Mouse (Mus musculus): ENCODE data around the gene Gpr87. TPM values are rescaled to one million over a fixed set of nuclear protein-coding genes. Genes with fewer than 3 reads are reported as not detected.
A peak's percentile ranks its signal among the peaks of the same experiment; 100 is the strongest.

Gpr87 gene
- polyA plus RNA-seq, 1 experiment from 2014 or later, result not detected

DNA sequence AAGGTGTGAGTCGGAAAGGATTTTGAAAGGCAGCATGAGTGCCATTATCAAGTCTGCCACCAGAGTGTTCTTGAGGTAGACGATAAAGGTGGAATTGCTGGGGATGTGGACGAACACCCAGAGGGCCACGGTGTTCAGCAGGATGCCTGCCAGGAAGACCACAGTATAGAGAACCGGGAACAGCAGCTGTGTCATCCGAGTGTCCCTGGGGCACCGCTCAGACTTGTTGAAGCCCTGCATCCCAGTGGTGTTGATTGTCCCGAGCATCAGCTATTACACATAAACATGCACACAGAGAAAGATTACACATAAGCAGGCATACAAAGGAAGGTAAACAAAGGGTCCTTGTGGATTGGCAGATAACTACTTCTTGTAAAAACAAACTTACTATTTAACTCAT, 15.2 kb upstream of the Gpr87 start:
- Histone ChIP-seq H3K9me3 (ENCODE audit: control insufficient read depth) (no peaks in the 10 kb centered on the region), H3K27me3 (replicated peaks; ENCODE audit: control insufficient read depth, insufficient read depth, low read length) (no peaks in the 10 kb centered on the region), H3K4me3 (ENCODE audit: low read depth, low read length) (no peak overlapping the region), H3K4me1 (replicated peaks; ENCODE audit: control insufficient read depth, insufficient read depth, low read length) (no peaks in the 10 kb centered on the region), H3K36me3 (ENCODE audit: control insufficient read depth, insufficient read depth) (no peaks in the 10 kb centered on the region), H3K9ac (ENCODE audit: low read depth, low read length) (no peak overlapping the region), H3K4me2 (replicated peaks; ENCODE audit: low read depth) (no peak overlapping the region), H3K27ac (ENCODE audit: low read depth, low read length) (no peak overlapping the region)
- no peak for ATAC-seq
- 66% methylated on average over 8 of the region's 8 CpGs for WGBS
- no peak for TF ChIP-seq CTCF (IDR thresholded peaks at IDR 0.05; ENCODE audit: low read depth)

- ATAC-seq, result no peak
- H3K4me1 ChIP-seq (replicated peaks; ENCODE audit: control insufficient read depth, insufficient read depth, low read length), result no peaks in the 10 kb centered on the region
Observed at GRCm38 (mm10) chr3:59208650-59209548, 14.0 kb upstream of the Gpr87 start.

DNA sequence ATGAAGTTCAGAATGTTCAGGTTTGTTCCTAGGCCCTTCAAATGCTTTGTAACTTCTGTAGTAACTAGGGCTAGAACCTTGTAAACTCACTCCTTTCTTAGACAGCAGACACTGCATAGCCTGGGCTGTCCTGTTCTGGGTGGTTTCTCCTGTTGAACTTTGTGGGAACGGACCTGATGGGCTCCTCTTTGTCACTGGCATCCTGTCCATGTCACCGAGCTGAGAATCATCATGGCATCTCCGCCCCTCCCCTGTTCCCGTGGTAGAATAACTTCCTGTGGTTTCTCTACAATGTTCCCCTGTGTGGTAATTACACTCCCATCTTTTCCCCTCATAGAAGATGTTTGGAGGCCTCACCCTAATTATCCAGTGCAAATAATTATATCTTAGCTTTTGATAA, 11.0 kb upstream of the Gpr87 start:
- ATAC-seq, result no peak
- no peak overlapping the region for H3K9ac ChIP-seq (ENCODE audit: low read depth, low read length)
- no peak overlapping the region for H3K27ac ChIP-seq (ENCODE audit: low read depth, low read length)
- no peaks in the 10 kb centered on the region for H3K4me1 ChIP-seq (replicated peaks; ENCODE audit: control insufficient read depth, insufficient read depth, low read length)
- no peaks in the 10 kb centered on the region for H3K9me3 ChIP-seq (ENCODE audit: control insufficient read depth)
- H3K36me3 ChIP-seq (ENCODE audit: control insufficient read depth, insufficient read depth), result no peaks in the 10 kb centered on the region
- no peak for TF ChIP-seq CTCF (IDR thresholded peaks at IDR 0.05; ENCODE audit: low read depth)
- H3K4me2 ChIP-seq (replicated peaks; ENCODE audit: low read depth), result no peak overlapping the region
- WGBS, result 74% methylated on average over 4 of the region's 4 CpGs
- H3K27me3 ChIP-seq (replicated peaks; ENCODE audit: control insufficient read depth, insufficient read depth, low read length), result no peaks in the 10 kb centered on the region
- H3K4me3 ChIP-seq (ENCODE audit: low read depth, low read length), result no peak overlapping the region

More at GRCm38 (mm10) chr3:59208650-59209548, 14.0 kb upstream of the Gpr87 start:
- Histone ChIP-seq H3K4me2 (replicated peaks; ENCODE audit: low read depth) (no peak overlapping the region), H3K9ac (ENCODE audit: low read depth, low read length) (no peak overlapping the region), H3K9me3 (ENCODE audit: control insufficient read depth) (no peaks in the 10 kb centered on the region), H3K27ac (ENCODE audit: low read depth, low read length) (no peak overlapping the region), H3K36me3 (ENCODE audit: control insufficient read depth, insufficient read depth) (no peaks in the 10 kb centered on the region), H3K4me3 (ENCODE audit: low read depth, low read length) (no peak overlapping the region), H3K27me3 (replicated peaks; ENCODE audit: control insufficient read depth, insufficient read depth, low read length) (no peaks in the 10 kb centered on the region)
- peak; percentile 87 for TF ChIP-seq CTCF (IDR thresholded peaks at IDR 0.05; ENCODE audit: low read depth)
- WGBS, result 74% methylated on average over 4 of the region's 4 CpGs

DNA sequence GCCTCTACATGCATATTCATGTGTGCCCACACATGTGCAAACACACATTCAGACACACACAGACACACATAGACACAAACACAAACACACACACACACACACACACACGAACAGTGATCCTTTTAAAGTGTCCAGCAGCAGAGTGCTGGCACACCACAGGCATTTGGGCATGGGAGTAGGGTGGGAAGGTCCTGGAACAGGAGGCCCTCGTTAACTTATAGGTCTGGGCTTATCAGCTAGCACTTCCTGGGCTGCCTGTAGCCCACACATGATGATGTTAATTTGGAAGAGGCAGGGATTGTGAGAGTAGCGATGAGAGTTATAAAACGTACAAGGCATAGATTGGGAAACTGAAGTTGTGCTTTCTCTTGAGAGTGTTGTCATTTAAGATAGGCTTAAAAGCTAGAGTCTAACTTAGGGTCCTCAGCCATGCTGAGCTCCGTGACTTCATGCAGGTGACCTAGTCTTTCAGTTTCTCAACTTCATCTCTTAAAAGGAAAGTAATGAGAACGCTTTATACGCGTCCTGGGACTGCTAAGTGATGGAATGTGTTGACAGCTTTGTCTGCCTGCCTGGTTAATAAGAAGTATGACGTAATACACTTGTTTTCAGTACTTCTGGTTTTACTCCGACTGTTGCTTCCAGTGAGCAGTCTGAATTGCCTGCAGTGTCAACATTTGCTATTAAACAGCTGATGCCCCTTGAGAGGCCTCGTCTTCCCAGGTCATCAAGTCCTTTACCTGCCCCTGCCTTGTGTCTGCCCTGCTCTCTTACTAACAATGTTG, 10.0 kb upstream of the Gpr87 start:
- Histone ChIP-seq H3K4me3 (ENCODE audit: low read depth, low read length) (no peak overlapping the region), H3K4me2 (replicated peaks; ENCODE audit: low read depth) (no peak overlapping the region), H3K27ac (ENCODE audit: low read depth, low read length) (no peak overlapping the region), H3K27me3 (replicated peaks; ENCODE audit: control insufficient read depth, insufficient read depth, low read length) (no peaks in the 10 kb centered on the region), H3K9me3 (ENCODE audit: control insufficient read depth) (no peaks in the 10 kb centered on the region), H3K4me1 (replicated peaks; ENCODE audit: control insufficient read depth, insufficient read depth, low read length) (no peaks in the 10 kb centered on the region), H3K9ac (ENCODE audit: low read depth, low read length) (no peak overlapping the region), H3K36me3 (ENCODE audit: control insufficient read depth, insufficient read depth) (no peaks in the 10 kb centered on the region)
- 61% methylated on average over 11 of the region's 11 CpGs for WGBS
- TF ChIP-seq CTCF (IDR thresholded peaks at IDR 0.05; ENCODE audit: low read depth), result no peak
- ATAC-seq, result no peak

DNA sequence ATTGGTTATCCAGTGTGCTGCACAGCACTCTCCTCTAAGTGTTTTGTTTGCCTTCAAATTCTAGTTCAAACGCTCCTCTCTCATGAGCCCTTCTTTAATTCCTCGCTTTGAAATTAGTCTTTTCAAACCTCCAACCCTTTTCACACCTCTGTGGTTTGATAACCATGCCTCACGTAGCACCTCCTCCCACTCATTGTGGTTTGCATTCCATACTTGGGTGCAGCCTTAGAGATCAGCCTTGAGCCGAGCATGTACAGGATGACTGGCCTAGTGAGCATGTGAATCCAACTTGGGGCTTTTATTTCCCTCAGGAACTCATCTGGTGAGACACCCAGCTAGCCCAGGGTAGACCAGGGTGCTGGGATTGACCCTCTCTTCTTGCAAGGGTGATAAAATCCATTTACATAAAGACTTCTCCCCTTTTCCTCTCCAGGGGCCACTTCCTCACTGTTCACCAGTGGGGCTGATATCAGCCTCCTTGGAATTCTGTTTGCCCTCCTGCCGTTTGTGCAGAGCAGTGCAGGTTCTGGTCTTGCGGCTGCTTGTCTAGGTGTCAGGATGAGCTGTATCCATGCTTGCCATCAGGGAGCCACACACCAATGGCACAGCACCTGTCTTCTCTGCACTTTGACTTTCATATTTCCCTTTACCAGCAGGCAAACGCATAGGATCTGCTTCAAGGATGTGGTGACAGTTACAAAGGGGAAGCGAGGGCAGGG, 9.1 kb upstream of the Gpr87 start:
- no peaks in the 10 kb centered on the region for H3K27me3 ChIP-seq (replicated peaks; ENCODE audit: control insufficient read depth, insufficient read depth, low read length)
- no peak overlapping the region for H3K4me3 ChIP-seq (ENCODE audit: low read depth, low read length)
- no peaks in the 10 kb centered on the region for H3K4me1 ChIP-seq (replicated peaks; ENCODE audit: control insufficient read depth, insufficient read depth, low read length)
- 71% methylated on average over 8 of the region's 8 CpGs for WGBS
- H3K36me3 ChIP-seq (ENCODE audit: control insufficient read depth, insufficient read depth), result no peaks in the 10 kb centered on the region
- H3K27ac ChIP-seq (ENCODE audit: low read depth, low read length), result no peak overlapping the region
- ATAC-seq, result no peak
- H3K9ac ChIP-seq (ENCODE audit: low read depth, low read length), result no peak overlapping the region
- H3K4me2 ChIP-seq (replicated peaks; ENCODE audit: low read depth), result no peak overlapping the region
- TF ChIP-seq CTCF (IDR thresholded peaks at IDR 0.05; ENCODE audit: low read depth), result no peak
- no peaks in the 10 kb centered on the region for H3K9me3 ChIP-seq (ENCODE audit: control insufficient read depth)

All from intestine, postnatal 0 days (tissue).